Mouse (Mus musculus): ENCODE measurements around the gene Map10.

Gene Map10

DNA sequence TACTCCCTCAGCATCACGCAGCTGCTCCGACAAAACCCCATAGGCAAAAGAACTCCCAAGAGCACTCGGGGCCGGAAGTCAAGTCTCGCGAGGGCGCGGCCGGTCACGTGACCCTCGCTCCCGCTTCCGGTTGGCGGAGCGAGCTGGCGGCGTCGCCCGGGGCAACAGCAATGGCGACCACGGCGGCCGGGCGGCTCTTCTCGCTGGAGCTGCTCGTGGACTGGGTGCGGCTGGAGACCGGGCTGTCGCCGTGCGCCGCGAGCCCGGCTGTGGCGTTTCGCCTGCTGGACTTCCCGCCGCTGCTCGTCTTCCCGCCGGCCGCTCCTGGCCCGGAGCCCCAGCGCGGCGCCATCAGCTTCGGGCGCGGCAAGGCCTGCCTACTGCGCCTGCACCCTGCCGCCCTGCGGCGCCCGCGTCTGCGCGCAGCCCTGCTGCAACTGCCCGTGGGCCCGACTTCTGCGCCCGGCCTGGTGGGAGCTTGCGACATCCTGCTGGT lies at the start of gene Map10:
Gene Map10 (plus strand): TSS at position 119 of the 496 bp plus-strand sequence.
- peak; percentile 81 to 88 for DNase-seq (ENCODE audit: low spot score in 2 of 2)

- DNase-seq (ENCODE audit: low spot score in 2 of 2) = no peak
Measured at GRCm38 (mm10) chr8:125620301-125620700, 49.3 kb upstream of the Map10 start.

DNA sequence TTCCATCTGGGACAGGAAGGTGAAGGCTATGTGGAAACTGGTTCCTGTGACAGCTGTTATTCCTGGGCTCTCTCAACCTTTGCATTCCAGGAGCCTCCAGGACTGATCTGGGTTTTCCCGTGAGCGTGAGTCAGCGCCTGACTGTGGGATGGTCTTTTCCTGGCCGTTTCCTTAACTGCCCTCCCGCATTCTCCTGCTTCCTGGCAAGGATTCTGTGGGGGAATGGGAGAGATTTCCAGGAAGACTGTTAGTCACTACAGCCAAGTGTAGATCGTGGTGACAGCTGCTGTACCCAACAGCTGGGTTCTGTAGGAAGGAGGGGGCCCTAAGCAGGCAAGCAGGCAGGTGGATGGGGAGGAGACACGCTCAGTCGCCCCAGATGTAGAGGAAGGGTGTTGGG lies 45.3 kb upstream of the Map10 start:
- no peak for DNase-seq (ENCODE audit: low spot score in 2 of 2)

- DNase-seq (ENCODE audit: low spot score in 2 of 2) = no peak
Measured at GRCm38 (mm10) chr8:125626381-125626780, 43.2 kb upstream of the Map10 start.

DNA sequence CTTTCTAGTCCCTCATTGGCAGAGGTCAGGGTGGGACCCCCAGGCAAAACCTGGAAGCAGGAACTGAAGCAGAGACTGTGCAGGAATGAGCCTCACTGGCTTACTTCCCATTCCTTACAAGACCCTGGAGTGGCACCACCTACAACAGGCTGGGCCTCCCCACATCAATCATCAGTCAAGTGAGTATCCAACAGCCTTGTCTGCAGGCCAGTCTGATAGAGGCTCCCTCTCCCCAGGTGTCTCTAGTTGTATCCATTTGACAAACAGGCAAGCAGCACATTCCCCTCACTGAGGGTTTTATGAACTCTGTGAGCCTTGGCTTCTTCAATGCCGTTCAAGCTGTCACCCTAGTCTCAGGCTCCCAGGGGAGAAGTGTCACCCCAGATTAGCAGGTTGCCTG lies 40.8 kb upstream of the Map10 start:
- no peak for DNase-seq (ENCODE audit: low spot score in 2 of 2)

DNA sequence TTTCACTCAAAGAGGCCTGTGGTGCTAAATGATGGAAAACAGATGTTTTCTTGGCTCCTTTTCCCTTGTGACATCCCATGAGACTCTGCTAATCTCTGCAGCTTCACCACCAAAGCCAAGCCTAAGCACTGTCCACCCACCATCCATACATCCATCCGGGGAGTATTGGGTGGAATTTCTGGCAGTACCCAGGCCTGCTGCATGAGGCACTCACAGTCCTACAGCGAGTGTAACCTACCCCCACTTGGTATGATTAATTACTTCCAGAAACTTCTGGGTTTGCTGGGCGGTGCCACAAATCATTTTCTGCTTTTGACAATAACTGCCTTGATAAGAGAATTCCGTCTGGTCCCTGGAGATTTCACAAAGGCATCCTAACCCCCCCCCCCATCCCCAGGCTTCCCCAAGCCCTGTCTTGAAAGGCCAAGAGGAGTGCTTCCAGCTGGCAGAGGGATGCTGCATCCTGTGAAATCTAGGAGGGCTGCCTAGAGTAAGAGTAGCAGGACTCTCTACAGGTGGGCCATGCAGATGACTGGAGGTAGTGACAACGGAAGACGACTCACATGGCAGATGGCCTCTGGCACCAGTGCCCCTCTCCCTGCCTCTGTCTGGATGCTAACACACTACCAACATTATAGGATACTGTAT lies 31.1 kb upstream of the Map10 start:
- DNase-seq (ENCODE audit: low spot score in 2 of 2) = no peak

- no peak for DNase-seq (ENCODE audit: low spot score in 2 of 2)
Measured at GRCm38 (mm10) chr8:125639631-125640030, 30.0 kb upstream of the Map10 start.

- no peak for DNase-seq (ENCODE audit: low spot score in 2 of 2)
Measured at GRCm38 (mm10) chr8:125640766-125641165, 28.9 kb upstream of the Map10 start.

DNA sequence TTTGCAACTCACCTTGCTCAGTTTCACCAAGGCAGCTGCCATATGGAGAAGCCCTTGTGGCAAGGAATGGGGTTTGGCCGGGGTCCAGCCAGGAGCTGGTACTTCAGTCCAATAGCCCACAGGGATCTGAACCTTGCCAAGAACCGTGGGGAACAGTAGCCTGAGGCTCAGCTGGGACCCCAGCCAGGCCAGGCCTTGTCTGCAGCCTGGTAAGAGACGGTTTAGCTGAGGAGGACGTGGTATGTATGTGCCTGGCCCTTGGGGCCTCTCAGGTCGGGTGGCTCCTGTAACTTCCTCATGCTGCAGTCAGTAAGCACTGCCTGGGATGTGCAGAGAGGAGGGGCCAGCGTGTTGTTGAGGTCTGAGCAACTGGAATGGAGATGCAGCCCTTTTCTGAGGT lies 27.8 kb upstream of the Map10 start:
- DNase-seq (ENCODE audit: low spot score in 2 of 2) = no peak

- DNase-seq (ENCODE audit: low spot score in 2 of 2) = no peak
Measured at GRCm38 (mm10) chr8:125645757-125646478, 23.7 kb upstream of the Map10 start.

- no peak for DNase-seq (ENCODE audit: low spot score in 2 of 2)
Measured at GRCm38 (mm10) chr8:125649447-125649846, 20.2 kb upstream of the Map10 start.

GRCm38 (mm10) chr8:125654821-125655220 lies 14.8 kb upstream of the Map10 start:
- DNase-seq (ENCODE audit: low spot score in 2 of 2) = no peak

DNA sequence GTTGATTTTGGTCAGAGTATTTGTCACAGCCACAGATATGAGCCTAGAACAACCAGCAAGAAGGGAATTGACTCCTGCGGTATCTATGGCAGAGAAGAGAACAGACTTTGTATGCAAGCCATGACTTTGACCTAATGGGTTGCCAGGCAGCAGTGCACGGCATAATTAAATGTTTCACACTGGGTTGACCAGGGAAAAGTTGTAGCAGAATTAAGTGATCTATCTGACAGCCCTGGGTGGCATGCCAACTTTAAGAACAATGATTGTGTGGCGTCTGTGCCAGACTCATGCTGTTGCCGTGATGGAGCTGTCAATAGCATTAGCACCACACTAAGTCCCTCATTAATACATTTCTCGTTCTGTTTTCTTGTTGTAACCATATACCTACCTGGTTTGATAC lies 11.1 kb upstream of the Map10 start:
- no peak for DNase-seq (ENCODE audit: low spot score in 2 of 2)

DNA sequence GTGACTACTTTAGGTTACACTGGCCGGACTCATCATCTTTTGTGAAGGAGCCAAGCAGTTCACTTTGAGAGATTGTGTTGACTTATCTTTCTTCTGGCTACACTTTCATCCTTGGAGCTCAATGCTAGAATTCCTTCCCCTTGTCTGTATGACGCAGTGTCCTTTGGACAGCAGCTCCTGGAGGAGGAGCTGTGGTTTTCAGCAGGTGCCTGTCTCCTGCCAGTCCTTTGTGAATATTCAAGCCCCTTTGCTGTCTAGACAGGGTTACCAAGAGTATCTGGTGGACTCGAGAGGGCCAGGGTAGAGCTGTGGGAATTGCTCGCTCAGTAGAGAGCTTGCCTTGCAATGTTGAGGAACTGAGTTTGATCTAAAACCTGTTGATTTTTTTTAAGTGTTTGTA lies 10.7 kb upstream of the Map10 start:
- DNase-seq (ENCODE audit: low spot score in 2 of 2) = no peak

DNA sequence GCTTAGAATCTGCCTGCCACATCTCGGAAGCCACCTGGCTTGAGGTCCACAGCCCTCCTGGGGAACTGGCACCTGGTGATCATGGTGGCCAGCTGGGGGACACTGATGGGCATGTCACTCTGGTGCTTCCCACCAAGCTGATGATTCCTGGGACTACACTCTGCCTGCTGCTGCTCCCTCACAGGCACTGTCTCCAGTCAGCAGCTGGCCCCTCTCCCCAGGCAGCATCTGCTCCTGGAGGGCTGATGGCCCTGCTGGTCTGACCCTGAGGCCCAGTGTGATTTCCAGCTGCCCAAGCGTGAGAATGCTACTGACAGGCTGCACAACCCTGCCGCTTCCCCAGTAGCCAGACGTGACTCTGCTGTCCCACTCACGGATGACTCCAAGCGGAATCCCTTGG lies 9.2 kb upstream of the Map10 start:
- DNase-seq (ENCODE audit: low spot score in 2 of 2) = no peak

DNA sequence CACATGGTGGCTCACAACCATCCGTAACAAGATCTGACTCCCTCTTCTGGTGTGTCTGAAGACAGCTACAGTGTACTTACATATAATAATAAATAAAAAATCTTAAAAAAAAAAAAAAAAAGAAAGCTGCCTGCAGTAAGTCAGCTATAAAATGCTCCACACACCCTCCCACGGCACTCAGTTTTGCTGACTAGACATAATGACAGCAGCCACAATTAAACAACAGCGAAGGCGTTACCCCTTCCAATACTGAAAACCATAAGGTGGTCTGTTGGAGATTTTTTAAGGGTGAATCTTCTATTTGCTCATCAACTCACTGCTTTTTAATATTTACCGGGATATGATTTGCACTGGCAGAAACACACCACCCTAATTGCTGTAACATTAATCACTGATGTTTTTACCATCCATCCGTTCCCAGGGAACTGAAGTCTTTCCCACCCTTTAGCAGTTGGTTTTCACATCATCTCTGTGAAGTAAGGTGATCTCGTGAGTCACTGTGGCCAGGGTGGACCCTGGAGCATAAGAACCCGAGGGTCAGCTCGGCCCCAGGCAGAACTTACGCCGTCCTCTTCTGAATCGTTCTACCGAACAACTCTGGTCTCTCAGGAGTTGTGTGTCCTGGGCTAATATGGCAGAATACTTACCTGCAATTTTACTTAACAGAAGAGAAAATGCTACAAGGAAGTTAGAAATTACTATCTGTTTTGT lies 7.5 kb upstream of the Map10 start:
- DNase-seq (ENCODE audit: low spot score in 2 of 2) = no peak

DNA sequence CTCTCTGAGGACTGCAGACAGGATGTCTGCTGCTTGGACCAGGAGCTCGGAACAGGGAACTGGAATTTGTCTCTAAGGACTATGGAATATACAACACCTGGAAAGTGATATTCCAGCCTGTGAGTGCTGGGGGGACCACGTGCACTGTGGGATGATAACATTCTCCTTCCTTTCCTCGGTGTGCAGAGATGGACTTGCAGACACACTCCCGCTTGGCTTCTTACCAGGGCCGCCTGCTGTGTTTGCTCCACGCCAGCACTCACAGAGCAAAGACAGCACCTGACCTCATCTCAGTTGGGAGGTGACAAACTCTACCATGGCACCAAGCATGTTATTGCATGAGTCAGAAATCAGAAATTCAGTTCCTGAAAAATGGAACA lies 7.0 kb upstream of the Map10 start:
- DNase-seq (ENCODE audit: low spot score in 2 of 2) = no peak

DNA sequence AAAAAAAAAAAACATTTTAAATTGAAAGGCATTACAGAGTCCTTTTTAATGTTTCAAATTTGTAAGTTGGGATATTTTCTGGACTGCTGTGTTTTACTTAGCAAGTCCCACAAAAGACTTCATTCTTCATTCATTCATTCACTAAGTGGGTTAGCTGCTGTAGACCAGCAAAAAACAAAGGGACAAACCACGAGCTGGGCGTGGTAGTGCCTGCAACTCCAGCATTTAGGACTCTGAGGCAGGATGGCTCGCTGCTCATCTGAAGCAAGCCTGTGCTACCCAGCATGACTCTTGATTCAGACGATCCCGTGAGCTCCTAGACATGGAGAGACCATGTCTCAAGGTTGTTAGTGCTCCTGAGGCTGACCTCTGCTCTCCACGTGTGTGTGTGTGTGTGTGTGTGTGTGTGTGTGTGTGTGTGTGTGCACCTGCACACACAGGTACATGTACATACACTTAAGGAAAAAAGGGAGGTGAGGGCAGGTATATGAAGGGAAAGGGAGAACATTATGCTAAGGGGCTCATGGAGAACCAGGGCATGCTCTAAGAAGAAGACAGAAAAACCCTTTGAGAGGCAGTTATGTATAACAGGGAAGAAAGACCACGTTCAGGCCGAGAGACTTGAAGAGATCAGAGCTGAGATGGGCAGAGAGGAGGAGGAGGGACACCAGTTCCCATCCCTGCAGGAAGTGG lies 4.3 kb upstream of the Map10 start:
- DNase-seq (ENCODE audit: low spot score in 2 of 2) = no peak

DNA sequence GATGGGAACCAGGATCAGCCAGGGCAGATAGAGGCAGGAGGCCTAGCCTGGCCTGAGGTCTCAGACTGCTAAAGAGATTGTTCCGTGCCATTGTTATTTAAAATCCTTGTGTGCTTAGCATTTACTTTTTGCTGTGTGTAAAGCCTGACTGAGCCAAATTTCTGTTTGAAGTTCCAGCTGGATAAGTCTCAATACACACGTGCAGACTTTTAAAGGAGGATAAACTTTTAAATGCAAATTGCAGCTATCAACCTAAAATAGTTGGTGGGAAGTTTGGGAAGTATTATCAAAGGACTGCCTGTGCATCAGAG lies 3.8 kb upstream of the Map10 start:
- no peak for DNase-seq (ENCODE audit: low spot score in 2 of 2)

DNA sequence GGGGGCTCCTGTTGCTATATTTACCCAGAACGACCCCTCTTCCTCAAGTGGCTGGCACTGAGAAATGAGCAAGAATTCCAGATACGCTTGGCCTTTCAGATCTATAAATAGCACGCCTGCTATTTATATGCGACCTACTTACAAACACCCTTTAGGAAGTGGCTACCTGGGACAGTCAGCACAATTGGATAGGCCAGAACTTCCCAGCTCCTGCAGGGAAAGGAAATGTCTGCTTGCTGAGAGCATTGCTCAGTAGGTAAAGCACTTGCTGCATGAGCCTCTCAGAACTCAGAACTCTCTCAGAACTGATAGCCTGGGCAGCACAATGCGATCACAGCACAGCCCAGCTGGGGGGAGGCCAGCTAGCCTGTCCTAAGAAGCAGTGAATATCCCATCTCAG lies 3.4 kb upstream of the Map10 start:
- no peak for DNase-seq (ENCODE audit: low spot score in 2 of 2)

- DNase-seq (ENCODE audit: low spot score in 2 of 2) = no peak
Measured at GRCm38 (mm10) chr8:125667248-125667647, 2.4 kb upstream of the Map10 start.

- DNase-seq (ENCODE audit: low spot score in 2 of 2) = no peak
Measured at GRCm38 (mm10) chr8:125669159-125669699, 389 bp upstream of the Map10 start.
